Mouse (Mus musculus) intestine, embryonic 16.5 days (tissue): ENCODE measurements around the gene Hnrnpd. TPM values are rescaled to one million over a fixed set of nuclear protein-coding genes. Genes with fewer than 3 reads are reported as not detected.

Experiments used
- ATAC-seq: fragments of 200-750 bp; cut with Nextera tagmentation; 2 replicates; pipeline ENCODE4 v1.8.0; 2017; ENCODE audit warnings: moderate TSS enrichment, moderate library complexity
- H3K27ac ChIP-seq: fragments of 300-500 bp; sonication (generic); 2 replicates; pipeline ENCODE4 v1.5.1; 2014; ENCODE audit warnings: mild to moderate bottlenecking, low read length
- H3K27me3 ChIP-seq: fragments of 300-500 bp; sonication (generic); replicated peaks from 2 replicates; pipeline ENCODE4 v1.6.1; 2014; ENCODE audit warnings: low read length, control low read depth, mixed read lengths; ENCODE audit not compliant: control insufficient read depth, insufficient read depth
- H3K36me3 ChIP-seq: fragments of 300-500 bp; sonication (generic); 2 replicates; pipeline ENCODE4 v1.6.1; 2014; ENCODE audit warnings: low read length, control low read depth; ENCODE audit not compliant: control insufficient read depth, insufficient read depth
- H3K4me1 ChIP-seq: fragments of 300-500 bp; sonication (generic); 2 replicates; pipeline ENCODE4 v1.6.1; 2014; ENCODE audit warnings: low read length, control low read depth, mixed read lengths; ENCODE audit not compliant: control insufficient read depth, insufficient read depth
- H3K4me2 ChIP-seq: fragments of 300-500 bp; sonication (generic); 2 replicates; pipeline ENCODE4 v1.6.1; 2014; ENCODE audit warnings: low read depth, low read length, control low read depth
- H3K4me3 ChIP-seq: fragments of 300-500 bp; sonication (generic); 2 replicates; pipeline ENCODE4 v1.5.1; 2014; ENCODE audit warnings: mild to moderate bottlenecking, low read length
- H3K9ac ChIP-seq: fragments of 300-500 bp; sonication (generic); 2 replicates; pipeline ENCODE4 v1.6.1; 2014; ENCODE audit warnings: low read depth, low read length
- H3K9me3 ChIP-seq: fragments of 300-500 bp; sonication (generic); 2 replicates; pipeline ENCODE4 v1.6.1; 2016; ENCODE audit warnings: low read length, control low read depth; ENCODE audit not compliant: control insufficient read depth
- WGBS: fragments of 180-500 bp; shearing (Covaris S2); extraction: QIAGEN DNeasy Blood & Tissue Kit; methylation state at CpG from one replicate; pipeline ENCODE4 v1.1.7; 2014; 5-methylcytosine and 5-hydroxymethylcytosine counted together
- polyA plus RNA-seq: library from polyadenylated mRNA; unstranded; fragments of >200 nt; fragmentation: Nextera tagmentation; extraction: Ambion mirVana; gene quantifications from 2 replicates; pipeline ENCODE4 v1.2.1, GENCODE M21; 2015

The Hnrnpd gene
- polyA plus RNA-seq, 1 experiment from 2014 or later = 37.0 TPM

- Histone ChIP-seq H3K9ac (0 out of 2 replicates have a peak overlapping the region, but pooled peaks have one; percentile 8), H3K36me3 (no peaks in the 10 kb centered on the region), H3K9me3 (no peaks in the 10 kb centered on the region), H3K27me3 (no peaks in the 10 kb centered on the region), H3K27ac (peak overlapping the region; percentile 88), H3K4me2 (peak overlapping the region; percentile 10; the same call in 1 of the 2 replicates), H3K4me3 (no peak overlapping the region), H3K4me1 (peaks cover 14% of the 10 kb centered on the region; the same call in 1 of the 2 replicates)
- 64% methylated on average over 3 of the region's 3 CpGs for WGBS
- ATAC-seq = peak; percentile 66
Measured at GRCm38 (mm10) chr5:100005431-100005830, 26.7 kb upstream of the Hnrnpd start.

- WGBS = 79% methylated on average over 4 of the region's 4 CpGs
- Histone ChIP-seq H3K4me1 (peaks cover 14% of the 10 kb centered on the region; the same call in 1 of the 2 replicates), H3K4me3 (no peak overlapping the region), H3K27ac (no peak overlapping the region), H3K36me3 (no peaks in the 10 kb centered on the region), H3K4me2 (no peak overlapping the region), H3K9ac (no peak overlapping the region), H3K27me3 (no peaks in the 10 kb centered on the region), H3K9me3 (no peaks in the 10 kb centered on the region)
- ATAC-seq = no peak
Measured at GRCm38 (mm10) chr5:100003895-100004294, 25.2 kb upstream of the Hnrnpd start.

GRCm38 (mm10) chr5:100000500-100000899 is 21.8 kb upstream of the Hnrnpd start:
- H3K4me2 ChIP-seq = no peak overlapping the region
- peaks cover 2% of the 10 kb centered on the region; the same call in 1 of the 2 replicates for H3K9me3 ChIP-seq
- H3K27me3 ChIP-seq = no peaks in the 10 kb centered on the region
- no peak overlapping the region for H3K9ac ChIP-seq
- peaks cover 5% of the 10 kb centered on the region; the same call in 1 of the 2 replicates for H3K4me1 ChIP-seq
- ATAC-seq = 0 out of 2 replicates have a peak, but pooled peaks have one; percentile 16
- WGBS = 47% methylated on average over 8 of the region's 8 CpGs
- no peak overlapping the region for H3K4me3 ChIP-seq
- no peak overlapping the region for H3K27ac ChIP-seq
- H3K36me3 ChIP-seq = no peaks in the 10 kb centered on the region

- no peak overlapping the region for H3K4me3 ChIP-seq
- H3K9ac ChIP-seq = no peak overlapping the region
- no peaks in the 10 kb centered on the region for H3K36me3 ChIP-seq
- H3K4me1 ChIP-seq = peaks cover 5% of the 10 kb centered on the region; the same call in 1 of the 2 replicates
- no peaks in the 10 kb centered on the region for H3K27me3 ChIP-seq
- 73% methylated on average over 7 of the region's 7 CpGs for WGBS
- no peak for ATAC-seq
- H3K9me3 ChIP-seq = peaks cover 2% of the 10 kb centered on the region; the same call in 1 of the 2 replicates
- H3K27ac ChIP-seq = no peak overlapping the region
- no peak overlapping the region for H3K4me2 ChIP-seq
Measured at GRCm38 (mm10) chr5:100000048-100000447, 21.3 kb upstream of the Hnrnpd start.

GRCm38 (mm10) chr5:99994680-99995079 is 15.9 kb upstream of the Hnrnpd start:
- H3K4me2 ChIP-seq = no peak overlapping the region
- H3K36me3 ChIP-seq = no peaks in the 10 kb centered on the region
- H3K4me1 ChIP-seq = 0 out of 2 replicates have a peak, but pooled peaks cover 2% of the 10 kb centered on the region
- H3K27me3 ChIP-seq = no peaks in the 10 kb centered on the region
- no peak overlapping the region for H3K27ac ChIP-seq
- peaks cover 2% of the 10 kb centered on the region; the same call in 1 of the 2 replicates for H3K9me3 ChIP-seq
- H3K4me3 ChIP-seq = no peak overlapping the region
- 70% methylated on average over 3 of the region's 3 CpGs for WGBS
- ATAC-seq = peak; percentile 58
- H3K9ac ChIP-seq = no peak overlapping the region

- no peaks in the 10 kb centered on the region for H3K27me3 ChIP-seq
- ATAC-seq = peak; percentile 91
- H3K9ac ChIP-seq = no peak overlapping the region
- 0 out of 2 replicates have a peak, but pooled peaks cover 2% of the 10 kb centered on the region for H3K4me1 ChIP-seq
- no peak overlapping the region for H3K4me3 ChIP-seq
- H3K9me3 ChIP-seq = peaks cover 2% of the 10 kb centered on the region; the same call in 1 of the 2 replicates
- 62% methylated on average over 3 of the region's 3 CpGs for WGBS
- H3K36me3 ChIP-seq = no peaks in the 10 kb centered on the region
- peak overlapping the region; percentile 31; the same call in 1 of the 2 replicates for H3K27ac ChIP-seq
- no peak overlapping the region for H3K4me2 ChIP-seq
Measured at GRCm38 (mm10) chr5:99994166-99994565, 15.4 kb upstream of the Hnrnpd start.

GRCm38 (mm10) chr5:99983452-99984061 is 4.8 kb upstream of the Hnrnpd start:
- Histone ChIP-seq H3K4me1 (peaks cover 3% of the 10 kb centered on the region; the same call in 1 of the 2 replicates), H3K27me3 (no peaks in the 10 kb centered on the region), H3K9ac (no peak overlapping the region), H3K36me3 (no peaks in the 10 kb centered on the region), H3K4me3 (no peak overlapping the region), H3K27ac (no peak overlapping the region), H3K9me3 (no peaks in the 10 kb centered on the region), H3K4me2 (no peak overlapping the region)
- ATAC-seq = no peak
- 88% methylated on average over 9 of the region's 9 CpGs for WGBS

GRCm38 (mm10) chr5:99977516-99978301 is 1.0 kb downstream of the Hnrnpd start:
- Histone ChIP-seq H3K9me3 (no peaks in the 10 kb centered on the region), H3K36me3 (no peaks in the 10 kb centered on the region), H3K9ac (peak overlapping the region; percentile 99), H3K27ac (peak overlapping the region; percentile 99), H3K4me2 (peak overlapping the region; percentile 75), H3K27me3 (no peaks in the 10 kb centered on the region), H3K4me3 (peak overlapping the region; percentile 73), H3K4me1 (peaks cover 26% of the 10 kb centered on the region)
- WGBS = under 1% methylated on average over 49 of the region's 50 CpGs
- ATAC-seq = peak; percentile 63

GRCm38 (mm10) chr5:99976334-99976955 is 2.3 kb downstream of the Hnrnpd start:
- H3K27me3 ChIP-seq = no peaks in the 10 kb centered on the region
- peak overlapping the region; percentile 99 for H3K9ac ChIP-seq
- H3K4me3 ChIP-seq = peak overlapping the region; percentile 73
- no peaks in the 10 kb centered on the region for H3K9me3 ChIP-seq
- peaks cover 26% of the 10 kb centered on the region for H3K4me1 ChIP-seq
- peak overlapping the region; percentile 80 for H3K4me2 ChIP-seq
- no peak for ATAC-seq
- no peaks in the 10 kb centered on the region for H3K36me3 ChIP-seq
- H3K27ac ChIP-seq = no peak overlapping the region
- 7% methylated on average over 8 of the region's 8 CpGs for WGBS
